Mouse (Mus musculus) C2C12 (cell line): Measurements from ENCODE around the gene Cxcr6.

ENCODE experiments used
- CEBPB ChIP-seq: IDR thresholded peaks from one replicate; pipeline ENCODE4 v1.6.1; 2011; ENCODE audit warnings: low read depth, mild to moderate bottlenecking, control low read depth, moderate library complexity
- CTCF ChIP-seq: IDR thresholded peaks from one replicate; pipeline ENCODE4 v1.5.1; 2011; ENCODE audit not compliant: control insufficient read depth, insufficient read depth, insufficient read length
- FOSL1 ChIP-seq: IDR thresholded peaks from one replicate; pipeline ENCODE4 v1.8.0; 2011; ENCODE audit warnings: mild to moderate bottlenecking, low read length; ENCODE audit not compliant: poor library complexity, insufficient read depth, severe bottlenecking
- MAX ChIP-seq: IDR thresholded peaks from one replicate; pipeline ENCODE4 v1.6.1; 2011; ENCODE audit warnings: mild to moderate bottlenecking, control low read depth
- MYOG ChIP-seq: IDR thresholded peaks from one replicate; pipeline ENCODE4 v1.6.1; 2011; ENCODE audit not compliant: control insufficient read depth, insufficient read length; ENCODE audit errors: extremely low read depth
- USF1 ChIP-seq: IDR thresholded peaks from one replicate; pipeline ENCODE4 v1.6.1; 2011; ENCODE audit warnings: low read depth, mild to moderate bottlenecking, control low read depth, moderate library complexity

DNA sequence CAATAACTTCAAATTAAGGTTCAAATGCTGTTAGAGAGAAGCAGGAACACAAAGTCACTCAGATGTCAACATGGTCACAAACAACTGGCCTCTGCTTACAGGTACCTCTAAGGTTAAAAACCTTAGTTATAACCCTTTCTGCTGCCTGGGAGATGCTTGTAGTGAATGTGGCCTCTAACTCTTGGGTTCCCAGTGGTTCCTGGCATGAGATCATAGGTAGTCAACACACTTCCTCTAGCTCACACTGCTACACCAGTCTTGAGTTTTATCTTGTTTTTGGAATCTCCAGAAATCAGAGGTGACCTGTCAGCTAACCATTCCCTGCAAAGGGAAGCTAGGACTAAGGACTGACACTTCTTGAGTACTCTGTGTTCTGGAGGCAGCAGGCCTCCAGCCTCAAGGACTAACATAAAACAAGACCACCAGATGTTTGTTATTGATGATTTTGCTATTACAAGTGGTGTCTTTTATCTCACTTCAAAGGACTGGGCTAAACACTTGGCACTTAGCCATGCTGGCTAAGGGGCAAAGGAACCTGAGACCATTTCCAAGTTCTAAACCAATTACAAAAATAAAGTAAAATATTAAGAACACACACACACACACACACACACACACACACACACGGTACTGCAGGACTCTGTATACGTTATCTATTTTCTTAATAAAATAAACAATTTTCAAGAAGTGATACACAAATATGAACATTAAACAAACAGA lies 43.9 kb downstream of the Cxcr6 start:
- TF ChIP-seq CTCF (no peak), MAX (no peak), USF1 (no peak), FOSL1 (no peak), MYOG (no peak), CEBPB (no peak)
